Mouse (Mus musculus) splenic B cell, adult 2 months (primary cell): ENCODE results near the gene Lipc.

ENCODE experiments used
- DNase-seq: peaks from one replicate; pipeline ENCODE4 v3.0.0-alpha.2; 2011; ENCODE audit warnings: low read depth, low spot score
- H3K27me3 ChIP-seq: 2 replicates; pipeline ENCODE4 v1.6.1; 2012; ENCODE audit warnings: mild to moderate bottlenecking, low read length, moderate library complexity, mixed read lengths; ENCODE audit not compliant: control insufficient read depth, poor library complexity, insufficient read depth, severe bottlenecking
- H3K36me3 ChIP-seq: 2 replicates; pipeline ENCODE4 v1.6.1; 2012; ENCODE audit warnings: mild to moderate bottlenecking, low read length, moderate library complexity, mixed read lengths; ENCODE audit not compliant: control insufficient read depth, poor library complexity, insufficient read depth, severe bottlenecking

The Lipc gene

DNA sequence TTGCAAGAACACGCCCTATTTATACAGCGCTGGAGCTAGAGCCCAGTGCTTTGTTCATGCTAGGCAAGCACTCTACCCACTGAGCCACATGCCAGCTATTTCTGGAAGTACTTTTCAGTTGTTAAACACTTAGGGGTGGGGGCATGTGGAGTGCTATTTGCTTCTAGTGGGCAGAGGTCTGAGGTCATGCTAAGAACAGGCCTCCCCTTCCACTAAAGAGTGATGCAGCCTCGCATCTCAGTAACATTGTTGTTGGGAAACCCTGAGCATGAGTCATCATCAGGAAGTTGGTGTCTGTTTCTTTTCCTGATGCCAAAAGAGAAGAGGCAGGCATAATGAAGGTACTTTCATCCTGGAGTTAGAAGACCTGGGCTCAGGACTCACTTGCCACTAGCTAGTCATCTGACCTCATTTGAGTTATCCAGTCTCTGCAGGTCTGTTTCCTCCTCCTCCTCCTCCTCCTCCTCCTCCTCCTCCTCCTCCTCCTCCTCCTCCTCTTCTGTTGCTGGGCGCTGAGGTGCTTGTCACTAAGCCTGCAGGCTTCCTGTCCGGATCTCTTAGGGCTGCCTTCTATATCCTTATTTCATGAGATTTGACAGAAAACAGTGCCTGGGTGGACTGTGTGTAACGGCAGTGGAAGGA lies 109.6 kb downstream of the Lipc start:
- Histone ChIP-seq H3K36me3 (no peaks in the 10 kb centered on the region), H3K27me3 (no peaks in the 10 kb centered on the region)
- no peak for DNase-seq

DNA sequence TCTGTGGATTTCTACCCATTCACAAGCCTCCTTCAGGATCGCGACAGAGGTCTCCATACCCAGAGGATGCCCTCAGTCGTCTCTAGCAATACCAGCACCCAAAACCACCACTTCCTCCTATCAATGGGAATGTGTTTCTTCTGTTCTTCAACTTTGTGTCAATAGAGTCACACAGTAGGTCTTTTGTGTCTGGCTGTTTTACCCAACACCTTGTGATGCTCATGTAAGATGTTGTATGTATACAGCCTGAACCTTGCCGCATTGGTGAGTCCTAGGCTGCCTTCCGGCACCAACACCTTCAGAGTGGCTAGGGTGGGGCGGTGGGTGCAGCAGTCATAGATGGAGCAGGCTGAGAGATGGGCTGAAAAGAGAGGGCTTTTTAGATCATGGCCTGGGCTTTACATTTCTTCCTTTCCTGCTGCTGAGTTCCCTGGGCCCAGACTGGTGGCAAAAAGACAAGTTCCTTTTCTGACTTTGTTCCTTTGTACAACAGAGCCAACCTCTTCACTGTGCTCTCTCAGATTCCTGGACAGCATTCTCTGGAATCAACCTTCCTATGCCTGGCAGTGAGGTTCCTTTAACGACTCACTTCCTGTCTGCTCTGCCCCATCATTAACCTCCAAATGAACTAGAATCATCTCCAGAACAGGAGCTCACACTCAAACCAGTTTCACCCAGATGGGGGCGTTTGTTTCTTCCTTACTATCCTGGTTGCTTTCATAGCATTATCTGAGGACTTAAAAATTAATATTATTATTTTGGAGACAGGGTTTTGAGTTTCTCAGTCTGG lies 110.4 kb downstream of the Lipc start:
- no peaks in the 10 kb centered on the region for H3K36me3 ChIP-seq
- DNase-seq, result no peak
- no peaks in the 10 kb centered on the region for H3K27me3 ChIP-seq

DNA sequence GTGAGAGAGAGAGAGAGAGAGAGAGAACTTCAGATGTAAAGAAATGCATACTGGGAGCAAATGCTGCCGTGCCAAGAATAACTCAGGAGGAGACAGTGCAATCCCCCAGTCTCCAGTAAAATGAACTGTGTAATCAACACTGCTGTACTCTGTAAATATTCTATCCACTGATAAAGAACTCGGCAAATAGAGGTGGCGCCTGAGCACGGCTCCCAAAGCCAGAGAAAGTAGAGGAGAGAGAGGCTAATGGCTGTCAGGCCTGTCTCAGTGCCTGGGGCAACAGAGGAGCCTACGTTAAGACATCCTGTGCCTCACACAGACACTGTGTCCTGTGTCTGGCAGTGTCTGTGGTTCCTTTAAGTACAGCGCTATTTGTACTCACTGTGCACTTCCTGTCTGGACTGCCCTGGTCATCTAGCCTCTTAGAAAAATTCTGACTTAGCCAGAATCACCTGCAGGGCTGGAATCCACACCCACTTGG lies 111.1 kb downstream of the Lipc start:
- H3K27me3 ChIP-seq, result no peaks in the 10 kb centered on the region
- no peak for DNase-seq
- no peaks in the 10 kb centered on the region for H3K36me3 ChIP-seq

DNA sequence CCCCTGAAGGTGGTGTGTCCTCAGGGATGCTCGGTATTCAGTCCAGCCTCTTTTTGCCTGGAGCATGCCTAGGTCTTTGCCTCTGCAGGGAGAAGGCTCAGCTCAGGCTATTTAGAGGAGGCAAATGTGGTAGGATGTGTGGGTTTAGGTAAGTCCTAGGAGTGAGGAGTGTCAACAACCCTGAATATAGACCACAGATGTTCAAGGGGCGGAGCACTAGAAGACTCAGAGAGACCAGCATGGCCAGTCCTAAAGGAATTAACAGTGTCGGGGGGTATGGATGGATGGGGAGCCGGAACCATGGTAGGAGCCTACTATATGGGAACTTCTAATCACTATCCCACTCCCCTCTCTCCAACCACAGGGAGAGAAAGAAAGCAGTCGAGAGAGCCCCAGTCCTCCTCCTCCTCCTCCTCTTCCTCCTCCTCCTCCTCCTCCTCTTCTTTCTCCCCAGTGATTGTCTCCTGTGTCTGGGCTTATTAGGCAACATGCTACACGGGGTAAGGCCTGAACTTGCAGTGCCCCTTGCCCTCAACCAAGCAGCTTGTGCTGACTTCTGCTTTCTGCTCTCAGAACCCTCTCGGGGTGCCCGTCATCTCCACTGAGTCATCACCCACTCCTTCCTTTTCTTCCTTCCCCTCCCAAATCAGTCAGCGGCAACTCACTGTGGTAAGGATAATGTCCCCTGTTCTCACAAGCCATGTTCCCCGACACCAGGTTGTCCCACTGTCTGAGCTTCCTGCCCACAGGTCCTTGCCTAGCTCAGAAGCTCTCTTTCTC lies 113.7 kb downstream of the Lipc start:
- H3K36me3 ChIP-seq, result no peaks in the 10 kb centered on the region
- DNase-seq, result peak; percentile 71
- H3K27me3 ChIP-seq, result no peaks in the 10 kb centered on the region

DNA sequence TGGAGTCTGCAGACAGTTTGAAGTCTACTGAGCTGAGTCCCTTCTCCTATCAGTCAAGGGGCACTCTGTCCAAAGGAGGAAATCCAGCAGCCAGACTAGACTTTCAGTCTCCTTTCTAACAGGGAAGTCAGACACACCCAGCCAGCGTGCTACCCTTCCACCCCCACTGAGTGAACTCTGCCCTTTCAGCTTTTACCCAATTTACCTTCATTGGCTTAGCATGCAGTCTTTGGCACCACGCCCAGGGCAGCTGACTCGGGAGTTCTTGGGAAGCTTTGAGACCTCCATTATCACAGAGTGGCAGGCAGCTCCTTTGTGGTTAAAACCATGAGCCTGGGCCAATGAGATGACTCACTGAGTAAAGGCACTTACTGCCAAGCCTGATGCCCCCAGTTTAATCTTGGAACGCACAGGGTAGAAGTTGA lies 117.3 kb downstream of the Lipc start:
- DNase-seq, result no peak
- H3K36me3 ChIP-seq, result no peaks in the 10 kb centered on the region

DNA sequence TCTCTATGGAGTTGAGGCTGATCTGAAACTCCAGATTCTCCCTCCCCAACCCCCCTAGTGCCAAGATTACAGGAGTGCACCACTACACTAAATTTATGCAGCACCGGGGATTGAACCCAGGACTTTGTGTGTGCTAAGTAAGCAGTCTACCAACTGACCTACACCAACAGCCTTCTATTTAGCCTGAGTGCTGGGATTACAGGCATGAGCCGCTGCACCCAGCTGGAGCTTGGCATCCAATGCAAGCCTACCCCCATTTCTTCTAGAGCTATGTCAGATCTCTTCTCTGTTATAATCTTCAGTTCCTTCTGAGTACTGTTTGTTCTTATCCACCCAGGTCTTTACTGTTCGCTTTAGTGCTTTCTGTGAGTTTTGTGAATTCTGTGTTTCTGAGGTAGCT lies 117.8 kb downstream of the Lipc start:
- Histone ChIP-seq H3K27me3 (no peaks in the 10 kb centered on the region), H3K36me3 (no peaks in the 10 kb centered on the region)
- no peak for DNase-seq

More for the DNA sequence above, 117.3 kb downstream of the Lipc start:
- H3K27me3 ChIP-seq, result no peaks in the 10 kb centered on the region

DNA sequence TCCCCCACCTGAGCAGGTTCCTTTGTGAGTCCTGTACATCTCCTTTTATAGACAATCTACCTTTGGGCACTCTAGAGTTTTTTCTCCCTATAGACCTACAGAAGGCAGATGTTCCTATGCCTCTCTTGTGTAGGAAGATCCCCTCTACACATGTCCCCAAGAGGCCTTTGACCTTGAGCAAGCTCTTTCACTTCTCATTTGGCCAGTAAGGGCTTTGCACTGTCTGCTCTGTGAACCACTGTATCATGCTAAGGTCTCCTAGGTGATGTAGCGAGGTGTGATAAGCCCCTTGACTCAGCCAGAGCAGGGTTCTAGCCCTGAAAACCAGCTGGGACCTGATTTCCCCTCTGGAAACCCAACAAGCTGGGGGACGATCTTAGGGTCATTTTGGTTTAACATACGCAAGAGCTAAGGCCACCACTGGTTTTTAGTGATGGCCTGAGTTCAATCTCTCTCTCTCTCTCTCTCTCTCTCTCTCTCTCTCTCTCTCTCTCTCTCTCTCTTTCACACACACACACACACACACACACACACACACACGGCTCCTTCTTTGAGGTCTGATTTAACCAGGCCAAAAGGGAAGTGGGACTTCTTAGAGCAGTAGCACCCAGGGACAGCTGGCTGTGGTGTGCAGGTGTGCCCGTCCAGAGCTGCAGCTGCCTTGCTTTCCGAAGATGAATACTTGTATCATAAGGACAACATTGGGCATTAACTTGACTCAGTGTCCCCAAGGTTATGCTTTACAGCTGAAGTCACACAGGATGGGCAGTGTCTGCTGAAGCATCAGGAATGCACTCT lies 118.7 kb downstream of the Lipc start:
- Histone ChIP-seq H3K27me3 (no peaks in the 10 kb centered on the region), H3K36me3 (no peaks in the 10 kb centered on the region)
- DNase-seq, result peak; percentile 69

DNA sequence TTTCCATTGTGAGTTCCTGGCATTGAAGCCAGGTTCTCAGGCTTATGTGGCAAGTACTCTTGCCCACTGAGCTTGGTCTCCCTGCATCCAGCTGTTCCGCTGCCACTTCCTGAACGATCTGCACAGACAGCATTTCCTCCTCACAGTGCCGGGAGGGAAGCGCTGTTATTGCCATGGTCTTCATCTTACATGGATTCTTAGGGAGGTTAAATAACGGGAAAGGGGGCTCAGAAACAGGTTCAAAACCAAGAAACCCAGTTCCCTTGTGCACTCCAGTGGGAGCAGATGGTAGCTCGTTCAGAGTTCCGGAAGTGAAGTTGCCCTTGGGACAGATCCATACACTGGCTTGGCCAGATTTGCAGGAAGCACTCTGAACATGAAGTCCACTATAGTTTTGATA lies 119.8 kb downstream of the Lipc start:
- DNase-seq, result no peak
- Histone ChIP-seq H3K36me3 (no peaks in the 10 kb centered on the region), H3K27me3 (no peaks in the 10 kb centered on the region)

DNA sequence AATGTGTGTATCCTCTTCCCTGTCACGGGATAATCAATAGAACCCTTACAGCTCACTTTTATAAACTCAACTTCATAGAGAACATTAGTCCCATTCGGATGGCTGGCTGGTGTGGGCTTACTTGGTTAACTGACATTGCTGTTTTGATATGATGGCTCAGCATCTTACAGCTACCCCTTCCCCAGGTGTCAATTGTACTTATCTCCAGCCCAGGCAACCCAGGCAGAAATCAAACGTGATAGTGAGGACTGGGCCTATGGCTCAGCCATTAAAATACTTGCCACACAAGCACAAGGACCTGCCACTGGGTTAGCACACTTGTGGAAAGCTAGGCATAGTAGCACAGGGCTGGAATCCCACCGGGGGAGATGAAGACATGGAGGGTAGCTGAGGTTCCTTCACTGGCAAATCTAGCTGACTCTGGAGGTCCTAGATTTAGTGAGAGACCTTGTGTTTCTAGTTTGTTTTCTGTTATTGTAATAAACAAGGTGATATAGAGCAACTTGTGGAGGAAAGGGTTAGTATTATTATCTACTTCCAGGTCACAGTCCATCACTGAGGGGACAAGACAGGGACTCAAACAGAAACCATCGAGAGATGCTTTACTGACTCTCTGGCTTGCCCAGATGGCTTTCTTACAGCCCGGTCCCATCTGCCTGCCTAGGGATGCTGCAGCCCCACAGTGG lies 121.0 kb downstream of the Lipc start:
- Histone ChIP-seq H3K27me3 (no peaks in the 10 kb centered on the region), H3K36me3 (no peaks in the 10 kb centered on the region)
- no peak for DNase-seq

DNA sequence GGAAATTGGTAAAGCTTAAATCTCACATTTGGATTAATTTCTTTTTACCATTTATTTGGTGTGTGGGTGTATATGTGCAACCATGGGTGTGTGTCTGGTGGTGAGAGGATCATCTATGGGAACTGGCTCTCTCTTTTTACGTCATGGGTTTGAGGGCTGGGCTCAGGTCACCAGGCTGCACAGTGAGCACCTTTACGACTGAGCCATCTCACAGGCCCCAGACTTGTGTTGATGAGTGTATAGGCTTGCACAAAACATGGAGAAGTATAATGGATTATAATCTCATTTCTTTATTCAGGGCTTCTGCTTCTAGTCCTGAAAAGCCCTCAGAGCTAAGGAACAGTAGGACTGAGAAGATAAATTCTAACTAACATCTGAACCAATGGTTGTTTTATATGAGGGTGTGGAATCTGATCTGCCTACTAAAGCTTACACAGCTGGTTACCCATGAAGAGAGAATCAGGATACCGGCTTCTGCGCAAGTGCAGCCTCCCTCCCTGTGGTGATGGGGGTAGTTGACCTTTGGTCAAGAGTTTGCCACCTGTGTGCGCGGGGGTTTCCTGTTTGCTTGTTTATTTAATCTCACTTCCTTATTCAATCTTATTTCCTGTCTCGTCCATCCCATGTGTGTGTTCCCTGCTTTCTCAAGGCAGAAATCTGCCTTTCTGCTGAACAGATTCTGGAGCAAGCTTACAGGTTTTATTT lies 122.1 kb downstream of the Lipc start:
- DNase-seq, result peak; percentile 34
- H3K36me3 ChIP-seq, result no peaks in the 10 kb centered on the region
- no peaks in the 10 kb centered on the region for H3K27me3 ChIP-seq

DNA sequence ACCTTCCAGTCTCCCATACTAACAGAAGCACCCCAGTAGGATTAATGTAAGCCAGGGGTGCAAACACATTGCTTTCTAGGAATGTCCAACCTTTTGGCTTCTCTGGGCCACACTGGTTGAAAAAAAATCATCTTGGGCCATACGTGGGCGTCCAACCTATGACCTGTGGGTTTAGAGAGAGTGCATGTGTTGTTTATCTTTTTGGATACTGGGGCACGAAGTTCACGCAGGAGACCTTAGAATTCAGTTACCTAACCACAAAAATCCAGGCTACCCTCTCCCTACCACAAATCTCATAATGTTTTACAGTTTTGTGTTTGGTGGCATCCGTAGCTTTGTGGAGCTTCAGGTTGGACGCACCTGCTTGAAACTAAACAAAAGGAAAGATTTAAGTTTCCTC lies 124.1 kb downstream of the Lipc start:
- Histone ChIP-seq H3K27me3 (no peaks in the 10 kb centered on the region), H3K36me3 (no peaks in the 10 kb centered on the region)
- DNase-seq, result no peak

DNA sequence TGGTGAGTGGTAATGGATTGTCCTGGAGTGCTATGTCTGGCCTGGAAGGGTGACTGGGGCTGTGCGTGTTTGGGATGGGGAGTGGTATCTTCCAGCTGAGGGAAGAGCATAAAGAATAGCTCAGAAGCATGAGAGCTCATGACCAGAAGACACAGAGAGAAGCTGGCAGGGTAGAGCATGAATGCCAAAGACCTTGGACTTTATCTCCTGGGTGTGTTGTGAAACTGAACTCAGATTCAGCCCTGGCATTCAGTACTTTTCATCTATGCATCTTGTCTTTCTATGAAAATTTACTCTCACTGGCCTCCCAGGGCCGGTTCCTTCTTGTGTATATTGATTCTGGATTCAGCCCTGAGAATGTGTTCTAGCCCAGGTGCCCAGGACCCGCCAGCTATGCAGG lies 127.9 kb downstream of the Lipc start:
- Histone ChIP-seq H3K36me3 (no peaks in the 10 kb centered on the region), H3K27me3 (no peaks in the 10 kb centered on the region)
- DNase-seq, result no peak

DNA sequence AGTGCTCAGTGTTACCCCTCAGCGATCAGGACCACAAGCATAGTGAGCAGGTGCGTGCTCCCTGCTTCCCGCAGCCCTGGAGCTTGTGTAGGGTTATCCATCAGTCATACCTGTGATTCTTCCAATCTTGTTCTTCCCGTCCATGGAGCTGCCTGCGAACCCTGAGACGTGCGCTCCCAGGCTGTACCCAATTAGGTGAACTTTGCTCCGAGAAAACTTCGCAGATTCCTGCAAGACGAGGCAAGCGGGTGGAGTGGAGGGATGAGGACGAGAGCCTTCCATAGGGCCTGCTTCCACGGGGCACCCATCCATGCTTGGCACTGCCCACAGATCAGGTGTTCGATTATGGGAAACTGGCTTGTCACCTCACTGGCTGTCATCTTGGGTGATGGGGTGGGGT lies 133.3 kb downstream of the Lipc start:
- Histone ChIP-seq H3K36me3 (no peaks in the 10 kb centered on the region), H3K27me3 (no peaks in the 10 kb centered on the region)
- no peak for DNase-seq
